Mouse (Mus musculus): ENCODE measurements around the gene Ly9.
A peak's percentile ranks its signal among the peaks of the same experiment; 100 is the strongest.

The Ly9 gene

GRCm38 (mm10) chr1:171577168-171577567, 30.0 kb downstream of the Ly9 start:
- no peak for DNase-seq

- no peak for DNase-seq
Observed at GRCm38 (mm10) chr1:171568436-171568835, 38.8 kb downstream of the Ly9 start.

GRCm38 (mm10) chr1:171566777-171567176, 40.4 kb downstream of the Ly9 start:
- DNase-seq: peak in 1 of 2 experiments; percentile 67

DNA sequence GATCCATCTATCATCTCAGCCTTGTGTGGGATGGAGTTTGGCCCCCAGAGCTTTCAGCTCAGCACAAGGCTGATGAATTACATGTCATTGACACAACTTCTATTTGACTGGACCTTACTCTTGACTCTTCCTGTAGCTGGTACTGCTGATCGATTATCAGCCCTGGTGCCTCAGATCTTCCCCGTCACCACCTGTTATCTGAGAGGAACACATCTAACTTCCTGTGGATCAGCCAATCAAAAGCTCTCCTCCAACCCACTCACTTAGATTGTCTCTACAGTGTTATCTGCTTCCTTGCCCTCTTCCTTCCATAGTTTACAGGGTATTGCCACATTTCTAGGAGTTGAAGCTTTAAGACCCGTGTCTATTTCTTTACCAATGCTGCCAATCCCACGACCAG, 41.3 kb downstream of the Ly9 start:
- no peak for DNase-seq

DNA sequence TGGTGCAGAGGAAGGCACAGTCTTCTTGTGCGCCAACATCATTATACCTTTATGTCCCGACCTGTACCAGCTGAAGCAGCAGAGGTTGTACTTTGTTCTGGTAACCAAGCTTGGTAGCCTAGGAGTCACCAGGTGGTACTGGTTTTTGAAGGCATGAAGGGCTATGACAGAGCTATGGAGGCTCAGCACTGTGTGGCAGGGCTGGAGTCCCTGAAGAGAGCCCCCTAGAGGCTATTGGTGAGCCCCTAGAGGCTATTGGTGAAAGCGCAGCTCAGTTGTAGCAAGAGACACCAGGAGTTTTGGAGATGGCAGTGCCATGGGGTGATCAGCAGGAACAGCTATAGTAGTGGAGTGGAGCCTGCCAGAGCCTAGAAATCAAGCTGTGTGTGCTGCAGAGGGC, 43.0 kb downstream of the Ly9 start:
- DNase-seq: peak in 1 of 2 experiments; percentile 44

DNA sequence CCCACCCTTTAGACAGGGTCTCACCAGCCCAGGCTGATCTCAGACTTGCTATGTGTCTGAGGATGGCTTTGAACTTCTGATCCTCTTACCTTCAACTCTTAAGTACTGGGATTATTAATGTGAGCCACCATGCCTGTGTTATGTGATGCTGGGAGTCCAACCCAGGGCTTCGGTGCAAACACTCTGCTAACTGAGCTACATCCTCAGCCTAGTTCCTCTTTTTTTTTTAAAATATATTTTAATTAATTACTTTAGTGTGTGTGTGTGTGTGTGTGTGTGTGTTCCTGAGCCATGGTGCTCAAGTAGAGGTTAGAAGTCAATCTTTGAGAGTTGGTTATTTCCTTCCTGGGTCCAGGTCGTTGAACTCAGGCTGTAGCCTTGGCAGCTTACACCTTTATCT, 44.2 kb downstream of the Ly9 start:
- no peak for DNase-seq

DNA sequence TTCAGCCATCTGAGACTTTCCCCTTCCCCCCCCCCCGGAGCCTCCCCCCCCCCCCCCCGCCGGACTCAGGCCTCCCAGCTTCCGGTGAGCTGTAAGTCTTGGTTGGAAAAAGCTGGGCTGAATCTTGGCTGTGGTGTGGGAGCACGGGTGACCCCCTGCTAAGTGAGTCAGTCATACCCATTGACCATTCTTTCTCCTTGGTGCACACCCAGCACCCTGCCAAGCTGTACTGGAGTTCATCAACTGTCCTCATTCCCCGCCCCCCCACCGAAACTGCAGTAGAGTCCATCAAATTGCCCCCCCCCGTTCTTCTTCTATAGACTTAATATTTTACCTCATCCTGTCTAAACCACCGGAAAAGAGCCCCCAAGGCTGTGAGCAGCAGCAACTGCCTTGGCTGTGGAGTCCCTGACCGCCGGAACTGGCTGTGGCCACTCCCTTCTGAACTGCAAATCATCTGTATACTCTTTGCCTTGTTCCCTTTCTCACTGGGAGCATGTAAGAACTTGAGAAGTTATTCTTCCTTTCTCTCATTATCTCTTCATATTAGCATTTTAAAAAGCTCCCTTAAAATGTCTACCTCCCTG, 45.5 kb downstream of the Ly9 start:
- DNase-seq: peak in 1 of 2 experiments; percentile 17

GRCm38 (mm10) chr1:171561200-171561599, 46.0 kb downstream of the Ly9 start:
- DNase-seq: peak in 1 of 2 experiments; percentile 22

DNA sequence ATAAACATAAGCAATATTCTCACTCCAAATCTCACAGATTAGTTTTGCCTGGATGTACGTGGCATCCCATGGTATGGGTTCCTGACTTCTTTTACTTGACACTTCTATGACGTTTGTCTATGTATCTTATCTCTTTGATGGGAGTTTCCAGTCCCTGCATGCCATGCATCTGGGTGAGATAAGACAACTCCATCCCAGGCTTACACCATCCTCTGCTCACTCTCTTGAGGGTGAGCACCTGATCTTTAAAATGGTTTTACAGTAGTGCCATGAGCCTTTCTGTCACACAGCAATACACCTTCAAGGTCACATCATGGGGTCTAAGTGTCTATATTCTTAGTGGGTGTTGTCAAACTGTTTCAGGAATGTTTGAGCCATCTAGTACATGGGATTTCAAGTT, 46.9 kb downstream of the Ly9 start:
- no peak for DNase-seq

DNA sequence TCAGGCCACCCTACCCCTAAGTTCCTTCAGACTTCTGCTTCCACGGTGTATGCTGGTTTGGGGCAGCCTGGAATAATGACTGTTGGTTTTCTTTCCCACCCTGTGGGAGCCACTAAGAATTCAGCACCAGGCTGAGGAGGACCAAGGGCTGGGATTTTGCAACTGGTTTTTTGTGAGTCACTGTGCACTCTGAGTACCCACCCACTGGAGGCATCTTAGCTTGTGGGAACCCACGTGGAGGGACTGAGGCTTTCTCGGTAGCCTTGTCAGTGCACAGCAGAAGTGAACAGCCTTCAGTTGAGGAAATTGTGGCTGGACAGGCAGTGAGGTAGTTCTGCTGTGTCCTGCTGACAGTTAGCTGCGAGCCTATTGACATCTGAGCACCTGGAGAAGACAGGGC, 48.3 kb downstream of the Ly9 start, which contains the start of gene Cd244a:
Cd244a (plus strand) TSS at position 296 of the 400 bp plus-strand sequence.
- DNase-seq: peak; percentile 41 to 45

GRCm38 (mm10) chr1:171558407-171558806, 48.8 kb downstream of the Ly9 start:
- DNase-seq: no peak

DNA sequence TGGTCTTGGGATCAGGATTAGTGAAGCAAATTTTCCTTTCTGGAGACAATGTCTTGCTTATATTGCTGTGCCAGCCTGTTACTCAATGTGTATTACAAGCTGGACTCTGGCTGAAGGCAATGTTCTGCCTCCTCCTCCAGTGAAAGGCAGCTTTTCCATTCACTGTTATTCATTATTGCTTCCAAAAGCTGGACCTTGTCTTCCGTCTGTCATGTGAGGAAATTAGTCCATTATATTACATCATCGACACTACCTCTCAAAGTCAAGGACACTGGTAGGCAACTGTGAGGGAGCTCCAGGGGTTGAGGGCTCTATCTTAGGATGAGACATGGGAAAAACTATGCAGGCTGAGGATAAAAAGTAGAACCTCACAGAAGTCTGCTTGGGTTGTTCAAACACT, 50.8 kb downstream of the Ly9 start:
- DNase-seq: no peak

DNA sequence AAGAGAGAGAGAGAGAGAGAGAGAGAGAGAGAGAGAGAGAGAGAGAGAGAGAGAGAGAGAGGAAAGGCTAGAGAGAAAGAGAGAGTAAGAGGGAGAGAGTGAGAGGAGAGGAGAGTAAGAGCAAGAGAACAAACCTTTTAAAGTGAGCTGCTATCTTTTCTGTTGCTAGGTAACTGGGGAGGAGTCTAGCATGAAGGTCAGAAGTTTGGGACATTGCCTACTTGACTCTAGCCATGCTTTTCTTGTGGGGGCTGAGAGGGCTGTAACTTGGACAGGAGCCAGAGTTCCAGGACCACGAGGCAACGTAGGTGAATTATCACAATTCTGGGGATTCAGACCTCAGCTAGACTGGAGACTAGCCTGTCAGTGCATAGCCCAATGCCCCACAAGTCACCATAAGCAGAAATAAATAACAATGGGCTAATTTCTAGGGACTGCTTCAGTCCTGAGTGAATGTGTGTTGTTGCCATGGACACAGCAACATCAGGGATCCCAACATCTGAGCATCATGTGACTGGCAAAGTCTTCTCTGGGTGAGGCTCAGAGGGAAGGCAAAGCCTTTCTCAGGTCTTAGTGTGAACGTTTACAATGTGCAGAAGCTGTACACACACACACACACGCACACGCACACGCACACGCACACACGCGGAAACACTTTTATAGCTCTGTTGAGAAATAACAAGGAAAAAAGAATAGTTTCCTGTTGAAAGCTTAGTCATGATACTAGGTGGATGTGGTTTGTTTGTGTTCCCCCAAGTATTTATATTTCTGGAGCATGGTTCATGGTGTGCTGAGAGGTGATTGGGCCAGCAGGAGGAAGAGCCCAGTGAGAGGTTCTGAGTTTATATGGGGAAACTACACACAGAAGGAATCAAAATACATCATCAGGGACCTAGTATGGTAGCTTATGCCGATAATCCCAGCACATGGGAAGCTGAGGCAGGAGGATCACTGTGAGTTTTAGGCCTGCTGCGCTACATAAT, 53.6 kb downstream of the Ly9 start:
- no peak for DNase-seq

DNA sequence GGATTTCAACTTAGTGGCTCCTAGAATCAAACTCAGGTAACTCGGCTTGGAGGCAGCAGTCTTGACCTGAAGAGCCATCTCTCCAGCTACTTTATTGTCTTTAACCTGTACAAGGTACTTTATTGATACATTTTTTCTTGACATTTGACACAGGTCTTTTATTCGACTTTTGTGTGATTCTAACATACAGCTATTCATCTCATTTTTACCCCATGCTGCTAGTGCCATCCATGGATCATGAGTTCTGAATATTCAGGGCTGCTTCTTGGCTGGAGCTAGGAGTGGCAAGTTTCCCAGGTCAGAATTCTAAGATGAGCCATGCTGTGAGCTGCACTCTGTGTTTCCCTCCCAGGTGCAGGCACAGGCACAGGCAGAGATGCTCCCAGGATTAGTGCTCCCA, 55.0 kb downstream of the Ly9 start:
- DNase-seq: no peak

DNA sequence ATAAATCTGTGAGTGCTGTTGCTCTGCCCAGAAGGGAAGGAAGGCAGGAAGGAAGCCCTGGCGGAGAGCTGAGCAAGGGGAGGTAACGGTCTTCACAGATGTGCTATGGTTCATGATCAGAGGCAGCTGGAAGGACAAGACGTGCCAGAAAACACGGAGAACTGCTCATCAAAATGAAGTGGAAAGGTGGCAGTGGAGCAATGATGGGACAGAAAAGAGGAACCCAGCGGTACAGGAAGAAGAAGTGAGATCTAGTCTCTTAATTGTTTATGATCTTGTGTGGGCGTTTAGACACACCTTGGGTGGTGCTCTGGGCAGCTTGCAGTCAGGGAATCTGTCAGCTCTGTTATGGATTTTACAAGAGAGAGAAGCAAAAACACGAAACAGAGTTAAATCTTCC, 55.9 kb downstream of the Ly9 start:
- DNase-seq: no peak

GRCm38 (mm10) chr1:171540694-171541093, 66.5 kb downstream of the Ly9 start:
- DNase-seq: no peak

Data from lung, postnatal 4 days (tissue).